Mouse (Mus musculus) neural tube, embryonic 15.5 days (tissue): ENCODE results near the gene Idh3a. TPM values are rescaled to one million over a fixed set of nuclear protein-coding genes. Genes with fewer than 3 reads are reported as not detected.
A peak's percentile ranks its signal among the peaks of the same experiment; 100 is the strongest.

Source experiments
- ATAC-seq: fragments of 200-750 bp; cut with Nextera tagmentation; 2 replicates; pipeline ENCODE4 v1.8.0; 2017; ENCODE audit warnings: mild to moderate bottlenecking, moderate TSS enrichment, moderate library complexity; ENCODE audit not compliant: low FRiP score
- H3K27ac ChIP-seq: fragments of 300-500 bp; sonication (generic); replicated peaks from 2 replicates; pipeline ENCODE4 v1.5.1; 2015; ENCODE audit warnings: mild to moderate bottlenecking, inconsistent platforms
- H3K27me3 ChIP-seq: fragments of 300-500 bp; sonication (generic); replicated peaks from 2 replicates; pipeline ENCODE4 v1.6.1; 2015; ENCODE audit warnings: inconsistent platforms
- H3K36me3 ChIP-seq: fragments of 300-500 bp; sonication (generic); 2 replicates; pipeline ENCODE4 v1.6.1; 2015; ENCODE audit warnings: inconsistent platforms
- H3K4me1 ChIP-seq: fragments of 300-500 bp; sonication (generic); 2 replicates; pipeline ENCODE4 v1.6.1; 2015; ENCODE audit warnings: inconsistent platforms
- H3K4me2 ChIP-seq: fragments of 300-500 bp; sonication (generic); 2 replicates; pipeline ENCODE4 v1.6.1; 2015; ENCODE audit warnings: inconsistent platforms, mild to moderate bottlenecking, moderate library complexity
- H3K4me3 ChIP-seq: fragments of 300-500 bp; sonication (generic); replicated peaks from 2 replicates; pipeline ENCODE4 v1.5.1; 2015; ENCODE audit warnings: mild to moderate bottlenecking, inconsistent platforms
- H3K9ac ChIP-seq: fragments of 300-500 bp; sonication (generic); replicated peaks from 2 replicates; pipeline ENCODE4 v1.6.1; 2015; ENCODE audit warnings: mild to moderate bottlenecking, inconsistent platforms
- H3K9me3 ChIP-seq: fragments of 300-500 bp; sonication (generic); replicated peaks from 2 replicates; pipeline ENCODE4 v1.6.1; 2016; ENCODE audit warnings: inconsistent platforms
- WGBS: fragments of 180-500 bp; shearing (Covaris S2); methylation state at CpG from one replicate; pipeline ENCODE4 v1.1.7; 2015; ENCODE audit warnings: mixed read lengths; 5-methylcytosine and 5-hydroxymethylcytosine counted together
- polyA plus RNA-seq: library from polyadenylated mRNA; unstranded; fragments of >200 nt; fragmentation: Nextera tagmentation; extraction: Ambion mirVana; gene quantifications from 2 replicates; pipeline ENCODE4 v1.2.1, GENCODE M21; 2015

Gene Idh3a
- 167 and 173 TPM in 2 replicates for polyA plus RNA-seq

GRCm38 (mm10) chr9:54586199-54587061 is at the start of gene Idh3a:
Idh3a (plus strand) TSS chr9:54586334.
- no peaks in the 10 kb centered on the region for H3K9me3 ChIP-seq
- peaks cover 24% of the 10 kb centered on the region for H3K4me1 ChIP-seq
- H3K36me3 ChIP-seq, result peaks cover 6% of the 10 kb centered on the region
- peak within 1 kb of the TSS; percentile 78 for H3K27ac ChIP-seq
- H3K4me3 ChIP-seq, result peak within 1 kb of the TSS; percentile 95
- peak within 1 kb of the TSS; percentile 86 for H3K4me2 ChIP-seq
- WGBS, result under 1% methylated on average over 70 of the region's 73 CpGs
- peak; percentile 99 for ATAC-seq
- peak within 1 kb of the TSS; percentile 94 for H3K9ac ChIP-seq
- no peaks in the 10 kb centered on the region for H3K27me3 ChIP-seq

- no peak overlapping the region for H3K4me2 ChIP-seq
- no peak for ATAC-seq
- H3K4me3 ChIP-seq, result no peak overlapping the region
- H3K9me3 ChIP-seq, result no peaks in the 10 kb centered on the region
- H3K4me1 ChIP-seq, result peaks cover 11% of the 10 kb centered on the region
- no peaks in the 10 kb centered on the region for H3K36me3 ChIP-seq
- no peak overlapping the region for H3K9ac ChIP-seq
- 23% methylated on average over 4 of the region's 4 CpGs for WGBS
- no peak overlapping the region for H3K27ac ChIP-seq
- H3K27me3 ChIP-seq, result 0 out of 2 replicates have a peak, but pooled peaks cover 3% of the 10 kb centered on the region
Measured at GRCm38 (mm10) chr9:54537030-54537429, 49.1 kb upstream of the Idh3a start.

GRCm38 (mm10) chr9:54537480-54537879 is 48.7 kb upstream of the Idh3a start:
- 69% methylated on average over 3 of the region's 3 CpGs for WGBS
- no peak overlapping the region for H3K27ac ChIP-seq

GRCm38 (mm10) chr9:54538244-54538643 is 47.9 kb upstream of the Idh3a start:
- H3K9ac ChIP-seq, result no peak overlapping the region
- no peak overlapping the region for H3K4me3 ChIP-seq
- WGBS, result 91% methylated on average over 3 of the region's 3 CpGs
- no peaks in the 10 kb centered on the region for H3K27me3 ChIP-seq
- peaks cover 11% of the 10 kb centered on the region for H3K4me1 ChIP-seq
- no peak overlapping the region for H3K27ac ChIP-seq
- H3K4me2 ChIP-seq, result no peak overlapping the region
- no peaks in the 10 kb centered on the region for H3K9me3 ChIP-seq
- ATAC-seq, result no peak
- H3K36me3 ChIP-seq, result no peaks in the 10 kb centered on the region

More at GRCm38 (mm10) chr9:54537480-54537879, 48.7 kb upstream of the Idh3a start:
- Histone ChIP-seq H3K9me3 (no peaks in the 10 kb centered on the region), H3K9ac (no peak overlapping the region), H3K36me3 (no peaks in the 10 kb centered on the region), H3K27me3 (0 out of 2 replicates have a peak, but pooled peaks cover 3% of the 10 kb centered on the region), H3K4me1 (peaks cover 11% of the 10 kb centered on the region), H3K4me3 (no peak overlapping the region), H3K4me2 (no peak overlapping the region)
- no peak for ATAC-seq

- peaks cover 11% of the 10 kb centered on the region for H3K4me1 ChIP-seq
- WGBS, result 96% methylated on average over 14 of the region's 14 CpGs
- no peaks in the 10 kb centered on the region for H3K9me3 ChIP-seq
- 0 out of 2 replicates have a peak, but pooled peaks cover 2% of the 10 kb centered on the region for H3K36me3 ChIP-seq
- H3K4me2 ChIP-seq, result no peak within 1 kb of the TSS
- ATAC-seq, result no peak
- H3K27me3 ChIP-seq, result no peaks in the 10 kb centered on the region
- H3K4me3 ChIP-seq, result no peak within 1 kb of the TSS
- H3K27ac ChIP-seq, result no peak within 1 kb of the TSS
- H3K9ac ChIP-seq, result no peak within 1 kb of the TSS
Measured at GRCm38 (mm10) chr9:54538684-54539083, 47.5 kb upstream of the Idh3a start, which contains the start of gene Sh2d7. Sh2d7 (plus strand) TSS chr9:54538984.

GRCm38 (mm10) chr9:54540801-54541200 is 45.3 kb upstream of the Idh3a start:
- H3K4me2 ChIP-seq, result no peak overlapping the region
- peaks cover 5% of the 10 kb centered on the region for H3K4me1 ChIP-seq
- no peak overlapping the region for H3K4me3 ChIP-seq
- no peak overlapping the region for H3K27ac ChIP-seq
- no peak overlapping the region for H3K9ac ChIP-seq
- no peaks in the 10 kb centered on the region for H3K27me3 ChIP-seq
- WGBS, result 84% methylated on average over 5 of the region's 5 CpGs
- peaks cover 7% of the 10 kb centered on the region; the same call in 1 of the 2 replicates for H3K36me3 ChIP-seq
- H3K9me3 ChIP-seq, result no peaks in the 10 kb centered on the region
- no peak for ATAC-seq

- H3K9me3 ChIP-seq, result no peaks in the 10 kb centered on the region
- H3K4me3 ChIP-seq, result no peak overlapping the region
- no peak overlapping the region for H3K9ac ChIP-seq
- H3K4me2 ChIP-seq, result no peak overlapping the region
- no peak for ATAC-seq
- H3K4me1 ChIP-seq, result no peaks in the 10 kb centered on the region
- WGBS, result 88% methylated on average over 9 of the region's 9 CpGs
- H3K27me3 ChIP-seq, result no peaks in the 10 kb centered on the region
- peaks cover 11% of the 10 kb centered on the region; the same call in 1 of the 2 replicates for H3K36me3 ChIP-seq
- H3K27ac ChIP-seq, result no peak overlapping the region
Measured at GRCm38 (mm10) chr9:54544212-54544953, 41.8 kb upstream of the Idh3a start.

- Histone ChIP-seq H3K4me3 (no peak overlapping the region), H3K9ac (no peak overlapping the region), H3K4me2 (no peak overlapping the region), H3K9me3 (no peaks in the 10 kb centered on the region), H3K36me3 (peaks cover 11% of the 10 kb centered on the region; the same call in 1 of the 2 replicates), H3K4me1 (no peaks in the 10 kb centered on the region), H3K27me3 (no peaks in the 10 kb centered on the region), H3K27ac (no peak overlapping the region)
- WGBS, result 94% methylated on average over 4 of the region's 4 CpGs
- ATAC-seq, result no peak
Measured at GRCm38 (mm10) chr9:54544954-54545315, 41.2 kb upstream of the Idh3a start.

- Histone ChIP-seq H3K4me3 (no peak overlapping the region), H3K4me1 (no peaks in the 10 kb centered on the region), H3K9ac (no peak overlapping the region), H3K27me3 (no peaks in the 10 kb centered on the region), H3K4me2 (no peak overlapping the region), H3K27ac (no peak overlapping the region), H3K9me3 (no peaks in the 10 kb centered on the region), H3K36me3 (peaks cover 11% of the 10 kb centered on the region; the same call in 1 of the 2 replicates)
- 15% methylated on average over 5 of the region's 5 CpGs for WGBS
- no peak for ATAC-seq
Measured at GRCm38 (mm10) chr9:54547536-54547935, 38.6 kb upstream of the Idh3a start.

- Histone ChIP-seq H3K9ac (no peak overlapping the region), H3K4me3 (no peak overlapping the region), H3K27ac (no peak overlapping the region), H3K4me2 (no peak overlapping the region), H3K9me3 (no peaks in the 10 kb centered on the region), H3K36me3 (peaks cover 7% of the 10 kb centered on the region; the same call in 1 of the 2 replicates), H3K27me3 (no peaks in the 10 kb centered on the region), H3K4me1 (no peaks in the 10 kb centered on the region)
- 92% methylated on average over 6 of the region's 6 CpGs for WGBS
- ATAC-seq, result no peak
Measured at GRCm38 (mm10) chr9:54549433-54549832, 36.7 kb upstream of the Idh3a start.

GRCm38 (mm10) chr9:54552409-54552808 is 33.7 kb upstream of the Idh3a start:
- Histone ChIP-seq H3K36me3 (no peaks in the 10 kb centered on the region; the same call in 1 of the 2 replicates), H3K9ac (no peak overlapping the region), H3K4me2 (no peak overlapping the region), H3K4me3 (no peak overlapping the region), H3K4me1 (no peaks in the 10 kb centered on the region), H3K27me3 (no peaks in the 10 kb centered on the region), H3K9me3 (no peaks in the 10 kb centered on the region), H3K27ac (no peak overlapping the region)
- WGBS, result 27% methylated on average over 5 of the region's 5 CpGs
- ATAC-seq, result no peak
